Mouse (Mus musculus) heart, postnatal 0 days (tissue): ENCODE data around the gene Nudt7.

ENCODE experiments used
- CTCF ChIP-seq: IDR thresholded peaks from 2 replicates; pipeline ENCODE4 v1.5.1; 2016; ENCODE audit warnings: antibody characterized with exemption, control low read depth, low read depth
- EP300 ChIP-seq: IDR thresholded peaks from 2 replicates; pipeline ENCODE4 v1.6.1; 2016; ENCODE audit warnings: antibody characterized with exemption, low read depth

GRCm38 (mm10) chr8:114133050-114133509, 277 bp upstream of the Nudt7 start:
- no peak for TF ChIP-seq CTCF
- TF ChIP-seq EP300, result no peak
